14 mouse cellular contexts compared by ENCODE assay signal in genomic region chr14:36262126-36262525, GRCm38 (mm10).
DNase-seq lines count a peak whose midpoint lies in the region; ATAC-seq lines count a peak whose summit lies in the region.
"Had no signal": no experiment of that assay in that cellular context is flagged by ENCODE, and none has a peak within 500 bp of the region (broad histone marks: within the 10 kb centered on the region; RNA-seq: fewer than 3 reads in every experiment).

No protein-coding gene starts in this region.

- H3K9ac ChIP-seq in heart, embryonic 12.5 days, result no peak overlapping the region
- H3K9ac ChIP-seq: intestine, embryonic 15.5 days; limb, embryonic 13.5 days had no signal

- H3K4me3 ChIP-seq in heart, embryonic 12.5 days, result no peak overlapping the region
- H3K4me3 ChIP-seq: intestine, embryonic 15.5 days; limb, embryonic 13.5 days had no signal

- no peaks in the 10 kb centered on the region for H3K9me3 ChIP-seq in heart, embryonic 12.5 days (replicated peaks)
- H3K9me3 ChIP-seq: intestine, embryonic 15.5 days; limb, embryonic 13.5 days had no signal

- no peaks in the 10 kb centered on the region for H3K36me3 ChIP-seq in heart, embryonic 12.5 days
- H3K36me3 ChIP-seq: intestine, embryonic 15.5 days; limb, embryonic 13.5 days had no signal

- WGBS in heart, embryonic 12.5 days, result 75% methylated on average over 2 of the region's 2 CpGs

- intact Hi-C loops in left cerebral cortex, postnatal 14 days (cut with DNase I), result loop anchor here (10.0 kb wide), 1 partner anchor 303 kb away; no protein-coding TSS in a partner anchor

- DNase-seq in cerebellum, adult 11 months, result peak; percentile 3
- DNase-seq in cerebellum, adult 8-10 months, result no peak
- DNase-seq in left cerebral cortex, postnatal 14 days (ENCODE audit: low spot score in 2 of 2), result peak; percentile 3 to 6
- DNase-seq in left cerebral cortex, adult 11 months (ENCODE audit: low spot score), result no peak
- DNase-seq in layer of hippocampus, adult 8-10 months (ENCODE audit: low spot score in 2 of 2), result peak; percentile 20 to 42
- DNase-seq in right cerebral cortex, postnatal 14 days, result peak; percentile 4
- DNase-seq in testis, postnatal 14 days (ENCODE audit: low spot score), result no peak
- DNase-seq: heart, adult 11 months; kidney, postnatal 10 days; lung, adult 18-20 months; spleen, adult 18-20 months had no signal

- H3K4me2 ChIP-seq in heart, embryonic 12.5 days, result no peak overlapping the region
- H3K4me2 ChIP-seq: intestine, embryonic 15.5 days; limb, embryonic 13.5 days had no signal

- H3K4me1 ChIP-seq in heart, embryonic 12.5 days (replicated peaks), result no peaks in the 10 kb centered on the region
- H3K4me1 ChIP-seq: intestine, embryonic 15.5 days; limb, embryonic 13.5 days had no signal

- no peak overlapping the region for H3K27ac ChIP-seq in heart, embryonic 12.5 days (ENCODE audit: poor library complexity, severe bottlenecking)
- H3K27ac ChIP-seq: intestine, embryonic 15.5 days; limb, embryonic 13.5 days had no signal

- no peaks in the 10 kb centered on the region for H3K27me3 ChIP-seq in heart, embryonic 12.5 days (replicated peaks)
- H3K27me3 ChIP-seq: intestine, embryonic 15.5 days; limb, embryonic 13.5 days had no signal

- no peak for ATAC-seq in heart, embryonic 12.5 days (ENCODE audit: insufficient number of reproducible peaks, low FRiP score)
- ATAC-seq: intestine, embryonic 15.5 days had no signal

Comparison
In these comparisons a context has a peak if more than half of its experiments do, and no peak if none do; other contexts are left out.
1. DNase-seq: peak in cerebellum, adult 11 months (single experiment), left cerebral cortex, postnatal 14 days (2 of 2), layer of hippocampus, adult 8-10 months (2 of 2) and right cerebral cortex, postnatal 14 days (single experiment); none in cerebellum, adult 8-10 months (single experiment), left cerebral cortex, adult 11 months (single experiment) and testis, postnatal 14 days (single experiment).